Mouse (Mus musculus) ovary, postnatal 10 days (tissue): ENCODE measurements around the gene Caskin2.
"Not testable (repeated sequence)": the region's sequence is repeated elsewhere in the genome, so short reads cannot be mapped to it uniquely, and the experiment has no call there.

Experiments used
- DNase-seq: peaks from one replicate; pipeline ENCODE4 v3.0.0; 2022; ENCODE audit warnings: low spot score

The Caskin2 gene

DNA sequence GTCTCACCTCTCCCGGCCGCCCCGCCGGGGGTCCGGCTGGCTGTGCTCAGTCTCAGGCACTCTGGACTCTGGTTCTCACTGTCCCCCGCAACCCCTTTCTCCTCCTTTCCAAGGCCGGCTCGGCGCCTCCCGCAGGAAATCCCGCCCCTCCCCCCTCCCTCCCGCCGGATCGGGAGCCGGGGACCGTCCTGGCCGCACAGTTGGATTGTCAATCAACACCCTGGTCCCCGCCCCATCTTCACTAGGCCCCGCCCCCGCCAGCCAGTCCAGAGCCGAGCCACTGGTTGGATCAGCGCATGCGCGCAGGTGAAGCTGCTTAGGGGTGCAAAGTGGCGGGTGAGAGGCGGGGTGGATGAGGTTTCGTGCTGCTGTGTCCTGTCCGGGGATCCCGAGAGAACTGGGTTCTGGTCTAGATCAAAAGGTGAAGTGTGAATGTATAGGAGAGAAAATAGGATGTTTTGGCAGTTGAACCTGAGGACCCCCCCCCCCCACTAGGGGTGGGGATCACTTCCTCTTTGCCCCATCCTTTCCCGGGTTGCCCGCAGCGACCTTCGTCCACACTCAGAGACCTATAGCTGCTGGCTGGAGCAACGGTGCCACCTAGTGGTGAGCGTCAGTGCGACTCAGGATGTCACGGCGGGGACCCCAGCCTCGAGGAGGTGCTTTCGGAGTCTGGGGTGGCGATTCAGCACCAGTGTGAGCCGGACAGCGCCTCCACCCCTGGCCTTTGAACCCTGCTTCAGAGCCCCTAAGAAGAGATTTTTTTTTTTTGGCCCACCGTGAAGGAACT, at the start of gene Caskin2:
Gene Caskin2, minus strand, starts transcription at position 133 of the 790 bp plus-strand sequence.
- DNase-seq, result peak; percentile 90

DNA sequence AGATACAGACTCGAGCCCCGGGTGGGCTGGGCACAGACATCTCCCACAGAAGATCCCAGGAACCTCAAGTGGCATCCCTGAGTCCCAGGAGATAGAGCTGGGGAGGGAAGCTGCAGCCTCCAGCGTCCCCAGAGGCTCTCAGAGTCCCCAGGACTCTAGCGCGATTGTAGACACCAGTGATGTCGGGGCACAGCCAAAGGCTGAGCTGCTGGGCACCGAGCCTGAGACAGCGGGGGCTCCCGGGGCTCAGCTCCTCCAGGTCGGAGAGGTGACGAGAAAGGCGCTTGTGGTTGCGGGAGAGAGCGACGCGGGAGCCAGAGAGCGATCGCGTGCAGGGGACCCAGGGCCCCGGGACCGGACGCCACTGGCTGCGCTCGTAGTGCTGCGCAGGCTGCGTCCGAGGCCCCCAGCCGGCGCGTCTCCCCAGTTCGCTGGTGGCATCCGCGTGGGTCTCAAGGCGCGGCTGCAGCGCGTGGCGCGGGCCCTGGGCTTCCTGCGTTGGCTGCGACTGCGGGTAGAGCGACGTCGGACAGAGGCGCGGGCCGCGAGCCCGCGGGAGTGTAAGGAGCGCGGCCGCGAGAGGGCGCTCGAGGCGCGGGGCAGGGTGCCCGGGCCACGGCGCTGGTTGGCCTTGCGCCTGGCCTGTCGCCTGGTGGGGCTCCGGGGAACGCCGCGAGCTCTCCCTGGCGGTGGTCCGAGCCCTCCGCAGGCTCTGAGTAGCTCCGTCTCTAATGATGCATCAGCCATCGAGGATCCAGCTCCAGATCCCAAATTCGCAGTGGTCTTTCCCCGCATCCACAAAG, 45.9 kb upstream of the Caskin2 start:
- DNase-seq, result peak; percentile 90

DNA sequence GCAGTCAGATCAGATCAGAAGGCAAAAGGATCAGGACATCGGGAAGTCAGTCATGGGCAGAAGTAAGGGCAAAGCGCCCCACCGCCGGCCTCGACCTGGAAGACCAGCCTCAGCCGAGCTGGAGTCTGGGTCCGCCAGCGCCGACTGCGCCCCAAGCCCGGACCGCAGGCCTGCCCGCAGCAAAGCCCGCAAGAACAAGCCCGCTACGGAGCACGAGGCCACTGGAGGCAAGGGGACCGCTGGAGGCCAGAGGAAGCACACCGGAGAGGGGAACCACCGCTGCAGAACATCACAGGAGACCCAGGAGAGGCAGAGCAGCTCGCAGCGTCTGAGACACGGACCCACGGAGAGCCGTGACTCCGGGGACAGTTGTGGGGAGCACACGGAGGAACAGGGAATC, 44.9 kb upstream of the Caskin2 start, which contains the start of gene Myo15b:
Gene Myo15b, plus strand, starts transcription at position 53 of the 400 bp plus-strand sequence.
- no peak for DNase-seq

DNA sequence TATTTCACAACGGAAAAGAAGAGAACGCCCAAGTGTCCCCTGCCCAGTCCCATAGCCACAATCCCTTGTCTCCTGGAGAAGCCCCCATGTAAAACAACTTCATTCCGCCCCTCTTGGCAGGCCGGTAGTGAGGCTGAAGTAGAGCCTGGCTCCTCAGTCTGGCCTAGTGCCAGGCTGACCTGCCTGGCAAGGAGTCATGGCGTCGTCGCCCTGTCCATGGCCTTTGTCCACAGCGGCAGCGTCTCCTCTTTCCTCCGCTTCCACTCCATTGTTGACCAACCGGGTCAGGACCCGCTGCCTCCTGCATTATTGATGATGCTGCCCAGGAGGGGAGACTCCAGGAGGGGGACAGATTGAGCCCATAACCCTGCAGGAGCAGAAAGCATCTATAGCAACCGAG, 44.5 kb upstream of the Caskin2 start:
- no peak for DNase-seq

DNA sequence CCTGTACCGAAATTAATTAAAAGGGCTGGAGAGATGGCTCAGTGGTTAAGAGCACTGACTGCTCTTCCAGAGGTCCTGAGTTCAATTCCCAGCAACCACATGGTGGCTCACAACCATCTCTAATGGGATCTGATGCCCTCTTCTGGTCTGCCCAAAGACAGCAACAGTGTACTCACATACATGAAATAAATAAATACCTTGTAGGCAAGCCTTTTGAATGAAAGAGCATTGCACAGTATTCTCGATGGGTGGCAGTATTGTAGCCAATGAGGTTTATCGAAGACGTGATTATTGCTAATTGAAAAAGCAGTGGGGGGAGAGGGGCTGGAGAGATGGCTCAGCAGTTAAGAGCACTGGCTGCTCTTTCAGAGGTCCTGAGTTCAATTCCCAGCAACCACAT, 43.7 kb upstream of the Caskin2 start:
- DNase-seq, result not testable (repeated sequence)

DNA sequence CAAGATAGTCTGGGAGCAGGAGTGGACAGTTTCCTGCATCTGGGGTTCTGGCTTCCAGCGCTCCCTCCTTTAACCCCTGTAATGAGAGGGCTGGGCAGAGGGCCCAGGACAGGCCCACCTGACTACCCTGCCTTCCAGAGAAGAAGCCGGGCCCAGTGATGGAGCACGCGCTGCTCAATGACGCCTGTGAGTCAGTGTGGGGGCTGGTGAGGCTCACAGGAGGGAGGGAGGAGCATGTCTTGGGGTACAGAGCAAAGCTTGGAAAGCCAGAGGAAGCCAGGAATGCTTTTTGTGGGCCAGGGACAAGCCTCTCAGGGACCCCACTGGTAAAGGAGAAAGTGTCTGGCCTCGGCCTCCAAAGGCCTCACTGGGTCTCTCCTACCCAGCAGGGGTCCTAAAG, 41.2 kb upstream of the Caskin2 start:
- DNase-seq, result no peak

DNA sequence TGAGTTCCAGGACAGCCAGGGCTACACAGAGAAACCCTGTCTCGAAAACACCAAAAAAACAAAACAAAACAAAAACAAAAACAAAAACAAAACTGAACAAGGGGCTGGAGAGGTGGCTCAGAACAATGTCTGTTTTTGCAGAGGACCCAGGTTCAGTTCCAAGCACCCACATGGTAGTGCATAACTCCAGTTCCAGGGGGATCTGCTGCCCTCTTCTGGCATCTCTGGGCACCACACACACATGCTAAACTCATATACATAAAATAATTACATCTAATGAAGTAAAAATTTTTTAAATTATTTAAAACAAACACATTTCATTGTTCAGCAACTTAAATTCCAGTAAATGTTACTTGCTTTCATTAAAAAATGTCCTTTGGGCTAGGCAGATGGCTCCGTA, 32.4 kb upstream of the Caskin2 start:
- no peak for DNase-seq

DNA sequence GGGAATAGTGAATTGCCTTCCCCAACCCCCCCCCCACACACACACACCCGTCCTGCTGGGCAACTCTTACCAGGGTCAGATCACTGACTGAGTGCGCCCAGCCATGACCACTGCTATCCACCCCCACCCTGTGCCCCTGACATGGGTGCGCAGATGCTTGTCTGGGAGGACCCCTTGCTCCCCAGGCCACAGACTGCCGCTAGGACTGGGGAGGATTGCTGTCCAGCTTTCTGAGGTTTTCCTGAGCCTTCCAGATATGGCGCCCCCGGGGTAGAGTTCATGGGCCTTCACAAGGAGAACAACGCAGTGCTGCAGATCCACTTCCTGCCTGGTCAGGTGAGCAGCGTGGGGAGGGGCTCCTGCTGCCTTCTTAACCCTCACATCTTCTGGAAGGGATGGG, 30.8 kb upstream of the Caskin2 start:
- no peak for DNase-seq

DNA sequence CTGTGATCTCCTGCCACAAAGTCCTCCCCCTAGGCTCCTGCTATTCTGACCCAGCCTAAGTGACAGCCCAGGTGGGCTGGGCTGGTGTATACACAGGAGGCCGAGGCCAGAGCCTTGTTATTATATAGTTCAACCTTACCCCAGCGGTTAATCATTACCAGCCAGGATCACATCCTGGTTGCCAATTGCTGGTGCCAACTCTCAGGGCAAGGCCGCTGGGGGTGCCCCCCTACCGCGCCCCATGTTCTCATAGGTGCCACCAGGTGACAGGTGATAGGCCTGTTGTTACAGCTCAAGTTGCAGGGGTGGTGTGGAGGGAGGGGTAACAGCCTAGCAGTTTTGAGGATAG, 30.4 kb upstream of the Caskin2 start:
- no peak for DNase-seq

DNA sequence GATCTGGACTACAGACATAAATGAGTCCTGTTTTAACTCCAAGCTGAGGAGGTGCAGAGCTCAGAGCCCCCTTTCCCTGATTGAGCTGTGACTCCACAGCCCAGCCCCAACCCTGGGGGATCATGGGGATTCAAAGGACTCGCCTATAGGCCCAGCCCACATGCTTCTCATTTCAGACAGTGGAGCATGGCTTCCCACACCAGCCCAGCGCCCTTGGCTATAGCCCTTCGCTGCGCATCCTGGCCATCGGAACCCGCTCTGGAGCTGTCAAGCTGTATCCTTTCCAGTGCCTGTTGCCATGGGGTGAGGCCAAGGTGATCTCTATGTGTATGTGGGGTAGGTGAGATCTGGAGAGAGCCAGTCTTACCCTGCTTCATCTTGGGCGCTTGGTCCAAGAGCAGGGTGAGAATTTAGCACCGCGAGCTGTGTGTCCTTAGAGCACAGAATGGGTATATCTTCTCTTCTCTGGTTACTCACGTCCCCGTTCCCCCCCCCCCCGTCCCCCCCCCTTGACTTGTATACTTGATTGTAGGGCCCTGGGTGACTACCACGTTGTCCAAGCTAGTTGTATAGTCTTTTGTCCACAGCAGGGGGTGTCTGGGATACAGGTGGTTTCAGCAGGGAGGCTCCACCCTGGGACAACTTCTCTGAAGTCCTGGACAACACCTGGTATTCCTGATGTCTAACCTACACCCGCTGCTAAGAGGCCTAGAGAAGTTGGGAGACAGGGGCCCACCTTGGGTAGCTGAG, 29.9 kb upstream of the Caskin2 start:
- no peak for DNase-seq

DNA sequence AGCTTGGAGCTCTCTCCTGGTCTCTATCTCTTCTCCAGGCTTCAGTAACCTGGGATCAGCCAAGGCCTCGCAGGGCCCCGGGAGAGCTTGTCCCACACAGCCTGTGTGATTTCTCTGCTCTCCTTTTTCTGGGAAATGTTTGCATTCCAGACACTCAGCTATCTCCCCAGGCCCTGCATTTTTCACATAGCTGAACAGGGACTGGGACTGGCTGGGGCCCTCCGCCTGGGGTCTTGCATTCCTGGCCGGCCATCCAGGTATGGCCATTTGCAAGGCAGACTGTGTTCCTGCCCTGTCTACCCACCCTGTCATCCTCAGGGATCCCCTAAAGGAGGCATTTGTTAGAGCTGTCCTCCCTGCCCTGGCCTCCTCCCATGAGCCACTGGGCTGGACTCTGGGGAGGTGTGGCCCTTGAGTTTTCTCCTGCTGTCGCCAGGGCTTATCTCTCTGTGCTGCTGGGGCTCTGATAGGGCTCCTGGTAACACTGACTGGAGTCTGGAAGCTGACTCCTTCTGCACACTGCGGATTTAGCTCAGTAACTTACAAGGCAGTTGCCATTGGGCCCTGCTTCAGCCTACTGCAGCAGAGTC, 28.6 kb upstream of the Caskin2 start:
- DNase-seq, result no peak

DNA sequence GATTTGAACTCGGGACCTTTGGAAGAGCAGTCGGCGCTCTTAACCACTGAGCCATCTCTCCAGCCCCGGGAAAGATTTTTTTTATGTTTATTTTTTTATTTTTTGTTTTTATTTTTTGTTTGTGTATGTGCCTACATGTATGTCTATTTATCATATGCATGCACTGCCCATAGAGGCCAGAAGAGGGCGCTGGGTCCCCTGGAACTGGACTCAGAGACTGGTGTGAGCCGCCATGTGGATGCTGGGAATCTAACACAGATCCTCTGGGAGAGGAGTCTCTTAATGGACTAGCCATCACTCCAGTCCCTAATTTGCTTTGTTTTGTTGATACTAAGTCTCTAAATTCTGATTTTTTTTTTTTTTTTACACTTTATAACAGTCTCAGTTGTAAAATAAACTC, 27.6 kb upstream of the Caskin2 start:
- no peak for DNase-seq

DNA sequence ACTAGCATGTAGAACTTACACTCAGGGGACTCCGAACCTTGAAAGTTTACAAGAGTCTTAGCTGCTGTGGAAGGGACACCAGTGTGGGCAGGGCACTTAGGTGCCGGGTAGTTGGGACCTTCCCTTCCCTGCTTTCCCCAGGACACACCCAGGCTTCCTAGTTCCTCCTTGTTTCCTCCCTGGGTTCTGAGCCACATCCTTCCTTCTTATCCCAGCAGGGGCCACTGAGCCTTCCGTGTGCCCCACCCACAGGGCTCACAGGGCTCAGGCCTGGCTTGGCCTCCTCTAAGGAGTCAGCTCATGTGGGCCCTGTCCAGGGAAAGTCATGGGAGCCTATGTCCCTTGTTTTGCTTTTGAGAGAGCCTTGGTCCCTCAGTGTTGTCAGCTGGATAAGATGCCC, 26.3 kb upstream of the Caskin2 start:
- no peak for DNase-seq

DNA sequence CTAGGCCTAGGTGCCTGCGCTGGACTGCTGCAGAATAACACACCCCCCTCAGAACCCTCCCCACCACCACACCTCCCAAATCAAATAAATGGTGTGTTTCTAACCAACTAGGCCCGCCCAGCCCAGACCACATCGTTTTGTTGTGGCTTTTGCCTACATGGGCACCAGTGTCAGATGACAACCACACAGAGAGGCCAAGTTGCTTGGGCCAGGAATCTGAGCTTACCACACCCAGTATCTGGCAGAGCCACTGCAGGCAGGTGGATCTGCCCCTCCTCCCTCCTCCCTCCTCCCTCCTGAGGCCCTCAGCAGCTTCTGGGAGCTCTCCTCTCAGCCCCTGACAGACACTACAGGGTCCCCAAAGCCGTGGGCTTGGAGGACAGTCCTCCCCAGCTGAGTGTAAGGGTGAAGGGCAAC, 25.5 kb upstream of the Caskin2 start:
- DNase-seq, result no peak

DNA sequence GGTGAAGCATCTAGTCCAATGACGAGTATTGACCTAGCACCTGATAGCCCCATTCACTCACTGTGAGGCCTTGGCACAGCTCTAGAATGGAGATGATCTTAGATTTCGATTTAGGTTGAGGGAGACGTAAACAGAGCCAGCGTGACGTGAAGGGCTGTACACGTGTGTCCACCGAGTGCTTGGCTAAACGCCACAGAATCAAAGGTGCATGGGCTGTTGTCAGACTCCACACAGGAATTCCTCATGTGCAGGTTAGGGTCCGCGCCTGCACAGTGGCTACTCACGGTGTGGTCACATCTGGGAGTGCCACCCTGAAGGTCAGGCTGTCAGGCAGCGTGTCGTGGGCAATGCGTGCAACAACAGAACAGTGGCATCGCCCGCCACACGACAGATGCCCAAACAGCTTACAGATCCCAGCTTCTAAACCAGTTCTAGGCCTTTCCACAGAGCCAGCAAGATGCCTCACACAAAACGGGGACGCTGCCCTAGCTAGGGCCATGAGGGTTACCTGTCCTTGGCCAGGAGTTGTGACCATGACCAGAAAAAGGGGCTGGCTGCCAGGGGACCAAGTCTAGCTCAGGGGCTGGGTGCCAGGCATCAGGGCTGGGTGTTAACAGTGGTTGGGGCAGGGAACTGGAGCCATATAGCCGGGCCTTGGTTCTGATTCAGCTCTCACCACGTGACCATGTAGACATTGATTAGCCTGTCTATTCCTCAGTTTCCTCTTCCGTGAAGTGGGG, 24.3 kb upstream of the Caskin2 start:
- DNase-seq, result no peak

DNA sequence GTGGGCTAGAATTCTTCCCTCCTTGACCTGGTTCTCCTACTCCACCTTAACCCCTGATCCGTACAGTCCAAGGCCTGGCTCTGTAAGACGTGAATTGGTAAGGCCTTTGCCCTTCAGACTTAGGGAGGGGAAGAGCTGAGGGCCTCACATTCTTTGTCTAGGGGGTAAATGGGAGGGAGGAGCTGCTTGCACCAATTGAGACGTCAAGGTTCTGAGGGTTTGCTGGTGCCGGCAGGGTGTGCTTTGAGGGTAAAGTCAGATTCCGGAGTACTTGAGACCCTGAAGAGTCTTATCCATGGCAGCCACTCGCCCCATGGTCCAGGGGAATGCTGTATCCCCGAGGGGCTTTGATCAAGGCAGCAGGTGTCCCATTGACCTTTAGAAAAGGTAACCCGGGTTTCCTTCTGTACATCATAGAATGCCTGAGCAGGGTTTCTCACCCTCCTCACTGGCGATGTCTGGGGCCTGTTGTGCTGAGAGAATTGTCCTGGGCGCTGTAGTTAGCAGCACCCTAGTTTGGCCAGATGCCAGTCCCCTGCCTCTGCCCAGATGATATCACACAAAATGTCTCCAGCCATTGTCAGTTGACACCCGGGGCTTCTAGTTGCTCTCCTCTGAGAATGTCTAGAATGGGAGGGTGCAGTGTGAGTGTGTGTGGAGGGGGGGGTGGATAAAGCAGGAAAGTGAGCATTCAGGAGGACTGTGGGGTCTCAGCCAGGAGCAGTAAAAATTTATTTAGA, 23.4 kb upstream of the Caskin2 start:
- DNase-seq, result no peak

DNA sequence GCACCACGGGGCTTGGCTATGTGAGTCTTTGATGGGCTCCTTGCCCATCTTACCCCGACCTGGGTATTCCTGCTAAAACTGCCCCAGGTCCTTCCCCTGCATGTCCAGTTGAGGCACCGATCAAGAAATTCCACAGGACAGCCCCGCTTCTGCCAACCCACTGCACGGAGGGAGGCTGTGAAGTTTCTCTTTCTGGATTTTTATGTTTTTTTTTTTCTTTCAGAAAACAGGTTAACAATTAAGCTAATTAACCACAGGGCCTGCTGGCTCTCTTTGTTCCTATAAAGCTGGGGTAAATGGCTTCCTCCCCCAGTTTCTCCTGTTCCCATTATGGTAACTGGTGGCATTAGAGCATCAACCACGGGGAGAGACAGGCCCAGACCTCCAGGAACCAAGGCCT, 20.6 kb upstream of the Caskin2 start:
- no peak for DNase-seq

DNA sequence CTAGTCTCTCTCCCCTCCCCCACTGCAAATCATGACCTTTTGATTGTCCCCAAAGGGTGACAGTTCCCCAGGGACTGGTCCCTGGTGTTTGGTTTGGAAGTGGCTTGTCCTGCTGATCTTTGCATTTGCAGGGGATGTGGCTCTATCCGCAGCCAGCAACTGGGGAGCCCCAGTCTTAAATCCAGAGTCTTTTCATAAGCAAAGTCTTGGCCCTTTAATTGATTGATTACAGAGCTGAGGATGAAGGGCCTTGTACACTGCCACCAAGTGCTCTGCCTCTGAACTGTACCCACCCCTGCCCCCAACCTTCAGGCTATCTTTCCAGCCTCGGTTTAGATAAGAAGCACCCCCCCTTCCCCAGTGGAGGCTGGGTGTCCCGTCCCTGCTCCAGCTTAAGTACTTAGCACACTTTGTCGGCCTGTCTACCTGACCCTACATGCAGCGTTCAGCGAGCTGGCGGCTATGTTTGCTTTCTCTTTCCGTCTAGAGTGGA, 19.6 kb upstream of the Caskin2 start:
- no peak for DNase-seq

DNA sequence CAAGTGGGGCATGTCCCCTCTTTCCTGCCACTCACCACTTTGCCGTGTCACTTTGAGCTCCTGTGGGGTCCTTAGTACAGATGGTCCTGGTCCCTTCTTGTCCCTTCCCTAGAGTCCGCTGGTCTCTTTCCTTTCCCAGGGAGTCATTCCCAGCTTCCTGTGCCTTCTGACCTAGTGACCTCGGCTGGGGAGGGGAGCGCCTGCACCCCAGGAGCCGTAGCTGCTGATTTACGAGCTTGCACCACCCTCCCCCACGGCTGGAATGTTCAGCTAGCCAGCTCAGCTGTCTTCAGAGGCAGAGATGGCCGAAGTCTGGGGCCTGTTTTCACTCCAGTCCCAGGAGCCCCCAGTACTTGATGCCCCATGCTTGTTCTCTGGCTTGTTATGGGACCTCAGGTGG, 19.1 kb upstream of the Caskin2 start:
- DNase-seq, result no peak

DNA sequence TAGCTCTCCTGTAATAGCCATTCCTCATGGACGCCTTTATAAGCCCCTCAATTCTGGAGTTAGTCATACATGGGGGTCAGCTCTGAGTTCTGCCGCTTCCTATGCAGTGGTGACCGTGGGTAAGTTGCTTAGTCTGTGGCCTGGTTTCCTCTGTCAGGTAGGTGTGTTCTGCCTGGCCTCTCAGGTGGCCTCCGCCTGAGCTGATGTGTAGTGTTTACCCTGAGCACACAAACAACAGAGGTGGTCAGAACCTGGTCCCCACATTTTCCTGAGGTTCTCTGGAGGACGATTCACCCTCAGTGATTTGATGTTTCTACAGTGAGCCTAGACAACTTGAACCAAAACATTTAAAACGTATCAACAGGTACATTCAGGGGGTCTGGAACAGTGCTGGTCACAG, 18.6 kb upstream of the Caskin2 start:
- DNase-seq, result no peak

DNA sequence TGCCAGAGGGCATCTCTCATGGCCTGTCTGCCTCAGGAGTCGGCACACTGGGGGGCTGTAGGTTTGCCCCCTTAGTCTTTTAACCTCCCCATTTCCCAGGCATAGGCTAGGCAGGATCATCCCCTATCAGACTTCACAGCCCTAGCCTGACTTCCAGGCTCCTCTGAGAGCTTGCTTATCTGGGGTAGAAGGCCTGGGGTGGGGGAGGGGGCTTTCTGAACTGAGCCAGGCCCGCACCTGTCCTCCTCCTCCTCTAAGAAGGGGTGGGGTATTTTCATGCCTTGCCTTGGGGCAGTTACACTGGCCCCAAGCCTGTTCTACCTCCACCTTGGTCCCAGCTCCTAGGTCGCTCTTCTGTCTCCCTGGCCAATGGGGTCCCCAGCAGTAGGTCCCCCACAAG, 18.1 kb upstream of the Caskin2 start:
- DNase-seq, result no peak
